Mouse (Mus musculus) midbrain, embryonic 13.5 days (tissue): ENCODE results near the gene Rps15. TPM values are rescaled to one million over a fixed set of nuclear protein-coding genes. Genes with fewer than 3 reads are reported as not detected.
"Not testable (repeated sequence)": the region's sequence is repeated elsewhere in the genome, so short reads cannot be mapped to it uniquely, and the experiment has no call there.

ENCODE experiments used
- ATAC-seq: fragments of 200-750 bp; cut with Nextera tagmentation; 2 replicates; pipeline ENCODE4 v1.8.0; 2017; ENCODE audit warnings: mild to moderate bottlenecking, moderate TSS enrichment, moderate library complexity
- H3K27ac ChIP-seq: fragments of 300-500 bp; sonication (generic); 2 replicates; pipeline ENCODE4 v1.5.1; 2015; ENCODE audit warnings: inconsistent platforms, mild to moderate bottlenecking, moderate library complexity
- H3K27me3 ChIP-seq: fragments of 300-500 bp; sonication (generic); 2 replicates; pipeline ENCODE4 v1.6.1; 2015; ENCODE audit warnings: mild to moderate bottlenecking, inconsistent platforms
- H3K36me3 ChIP-seq: fragments of 300-500 bp; sonication (generic); 2 replicates; pipeline ENCODE4 v1.6.1; 2015; ENCODE audit warnings: mild to moderate bottlenecking, inconsistent platforms
- H3K4me1 ChIP-seq: fragments of 300-500 bp; sonication (generic); replicated peaks from 2 replicates; pipeline ENCODE4 v1.6.1; 2015; ENCODE audit warnings: inconsistent platforms
- H3K4me2 ChIP-seq: fragments of 300-500 bp; sonication (generic); replicated peaks from 2 replicates; pipeline ENCODE4 v1.6.1; 2015; ENCODE audit warnings: moderate library complexity, mild to moderate bottlenecking, inconsistent platforms
- H3K4me3 ChIP-seq: fragments of 300-500 bp; sonication (generic); replicated peaks from 2 replicates; pipeline ENCODE4 v1.5.1; 2015; ENCODE audit warnings: mild to moderate bottlenecking, inconsistent platforms
- H3K9ac ChIP-seq: fragments of 300-500 bp; sonication (generic); replicated peaks from 2 replicates; pipeline ENCODE4 v1.6.1; 2015; ENCODE audit warnings: mild to moderate bottlenecking, inconsistent platforms
- H3K9me3 ChIP-seq: fragments of 300-500 bp; sonication (generic); 2 replicates; pipeline ENCODE4 v1.6.1; 2016; ENCODE audit warnings: mild to moderate bottlenecking, inconsistent platforms
- WGBS: fragments of 180-500 bp; shearing (Covaris S2); methylation state at CpG from one replicate; pipeline ENCODE4 v1.1.7; 2015; 5-methylcytosine and 5-hydroxymethylcytosine counted together
- polyA plus RNA-seq: library from polyadenylated mRNA; unstranded; fragments of >200 nt; fragmentation: Nextera tagmentation; extraction: Ambion mirVana; gene quantifications from 2 replicates; pipeline ENCODE4 v1.2.1, GENCODE M21; 2015

Gene Rps15
- polyA plus RNA-seq = 631 and 653 TPM in 2 replicates

GRCm38 (mm10) chr10:80292251-80293146, at the start of gene Rps15:
Rps15 (plus strand) TSS chr10:80292453.
- Histone ChIP-seq H3K9me3 (no peaks in the 10 kb centered on the region), H3K27ac (peak within 1 kb of the TSS; percentile 93), H3K4me1 (peaks cover 49% of the 10 kb centered on the region), H3K9ac (peak within 1 kb of the TSS; percentile 99), H3K36me3 (peaks cover 35% of the 10 kb centered on the region), H3K27me3 (no peaks in the 10 kb centered on the region), H3K4me3 (peak within 1 kb of the TSS; percentile 97), H3K4me2 (peak within 1 kb of the TSS; percentile 99)
- WGBS = under 1% methylated on average over 70 of the region's 72 CpGs
- peak; percentile 79 for ATAC-seq

- 0 out of 2 replicates have a peak, but pooled peaks cover 15% of the 10 kb centered on the region for H3K27me3 ChIP-seq
- peak overlapping the region; percentile 70 for H3K27ac ChIP-seq
- peaks cover 64% of the 10 kb centered on the region for H3K4me1 ChIP-seq
- no peaks in the 10 kb centered on the region for H3K9me3 ChIP-seq
- 73% methylated on average over 3 of the region's 3 CpGs for WGBS
- H3K36me3 ChIP-seq = peaks cover 71% of the 10 kb centered on the region
- no peak for ATAC-seq
- peak overlapping the region; percentile 49; the same call in 1 of the 2 replicates for H3K9ac ChIP-seq
- no peak overlapping the region; the same call in 1 of the 2 replicates for H3K4me3 ChIP-seq
- H3K4me2 ChIP-seq = peak overlapping the region; percentile 27
Observed at GRCm38 (mm10) chr10:80242607-80243006, 49.6 kb upstream of the Rps15 start.

- no peak overlapping the region for H3K4me3 ChIP-seq
- H3K27me3 ChIP-seq = 0 out of 2 replicates have a peak, but pooled peaks cover 12% of the 10 kb centered on the region
- peaks cover 55% of the 10 kb centered on the region for H3K4me1 ChIP-seq
- ATAC-seq = no peak
- H3K36me3 ChIP-seq = peaks cover 48% of the 10 kb centered on the region
- 26% methylated on average over 5 of the region's 5 CpGs for WGBS
- no peak overlapping the region for H3K4me2 ChIP-seq
- H3K27ac ChIP-seq = peak overlapping the region; percentile 67
- H3K9ac ChIP-seq = no peak overlapping the region
- H3K9me3 ChIP-seq = no peaks in the 10 kb centered on the region
Observed at GRCm38 (mm10) chr10:80244791-80245399, 47.4 kb upstream of the Rps15 start.

- Histone ChIP-seq H3K36me3 (peaks cover 41% of the 10 kb centered on the region), H3K4me3 (no peak overlapping the region), H3K27me3 (0 out of 2 replicates have a peak, but pooled peaks cover 11% of the 10 kb centered on the region), H3K27ac (peak overlapping the region; percentile 66), H3K4me2 (no peak overlapping the region), H3K4me1 (peaks cover 57% of the 10 kb centered on the region), H3K9me3 (no peaks in the 10 kb centered on the region), H3K9ac (0 out of 2 replicates have a peak overlapping the region, but pooled peaks have one; percentile 28)
- ATAC-seq = no peak
- WGBS = 0% methylated on average over 4 of the region's 4 CpGs
Observed at GRCm38 (mm10) chr10:80245600-80245999, 46.7 kb upstream of the Rps15 start.

GRCm38 (mm10) chr10:80247849-80248248, 44.4 kb upstream of the Rps15 start:
- no peaks in the 10 kb centered on the region for H3K9me3 ChIP-seq
- H3K4me1 ChIP-seq = peaks cover 43% of the 10 kb centered on the region
- ATAC-seq = no peak
- no peak overlapping the region for H3K9ac ChIP-seq
- WGBS = 36% methylated on average over 6 of the region's 6 CpGs
- 0 out of 2 replicates have a peak, but pooled peaks cover 7% of the 10 kb centered on the region for H3K27me3 ChIP-seq
- peaks cover 19% of the 10 kb centered on the region for H3K36me3 ChIP-seq
- H3K4me2 ChIP-seq = no peak overlapping the region; the same call in 1 of the 2 replicates
- no peak overlapping the region for H3K27ac ChIP-seq
- H3K4me3 ChIP-seq = no peak overlapping the region

- H3K4me2 ChIP-seq = peak overlapping the region; percentile 7; the same call in 1 of the 2 replicates
- 53% methylated on average over 3 of the region's 3 CpGs for WGBS
- H3K4me3 ChIP-seq = peak overlapping the region; percentile 61; the same call in 1 of the 2 replicates
- H3K36me3 ChIP-seq = peaks cover 16% of the 10 kb centered on the region
- not testable (repeated sequence) for H3K27me3 ChIP-seq, H3K27ac ChIP-seq, ATAC-seq, H3K9ac ChIP-seq, H3K9me3 ChIP-seq
- H3K4me1 ChIP-seq = peaks cover 41% of the 10 kb centered on the region
Observed at GRCm38 (mm10) chr10:80248437-80248836, 43.8 kb upstream of the Rps15 start.

GRCm38 (mm10) chr10:80248971-80249640, 43.1 kb upstream of the Rps15 start, which contains the start of gene Ndufs7:
Ndufs7 (plus strand) TSS chr10:80249121.
- Histone ChIP-seq H3K4me2 (peak within 1 kb of the TSS; percentile 88), H3K4me3 (peak within 1 kb of the TSS; percentile 61), H3K36me3 (peaks cover 16% of the 10 kb centered on the region), H3K9me3 (no peaks in the 10 kb centered on the region), H3K4me1 (peaks cover 41% of the 10 kb centered on the region), H3K9ac (peak within 1 kb of the TSS; percentile 81), H3K27me3 (0 out of 2 replicates have a peak, but pooled peaks cover 7% of the 10 kb centered on the region), H3K27ac (peak within 1 kb of the TSS; percentile 89)
- peak; percentile 87 for ATAC-seq
- under 1% methylated on average over 53 of the region's 53 CpGs for WGBS

GRCm38 (mm10) chr10:80250059-80250458, 42.2 kb upstream of the Rps15 start:
- peaks cover 19% of the 10 kb centered on the region for H3K36me3 ChIP-seq
- WGBS = 41% methylated on average over 2 of the region's 2 CpGs
- no peak for ATAC-seq
- H3K27ac ChIP-seq = peak overlapping the region; percentile 89; the same call in 1 of the 2 replicates
- peaks cover 35% of the 10 kb centered on the region for H3K4me1 ChIP-seq
- 0 out of 2 replicates have a peak, but pooled peaks cover 7% of the 10 kb centered on the region for H3K27me3 ChIP-seq
- H3K9ac ChIP-seq = peak overlapping the region; percentile 81
- H3K4me2 ChIP-seq = peak overlapping the region; percentile 88
- no peaks in the 10 kb centered on the region for H3K9me3 ChIP-seq
- peak overlapping the region; percentile 61 for H3K4me3 ChIP-seq

- Histone ChIP-seq H3K27me3 (0 out of 2 replicates have a peak, but pooled peaks cover 7% of the 10 kb centered on the region), H3K9me3 (no peaks in the 10 kb centered on the region), H3K4me3 (peak overlapping the region; percentile 61), H3K4me2 (peak overlapping the region; percentile 88), H3K4me1 (peaks cover 30% of the 10 kb centered on the region), H3K27ac (no peak overlapping the region), H3K36me3 (peaks cover 24% of the 10 kb centered on the region), H3K9ac (no peak overlapping the region)
- no peak for ATAC-seq
- 87% methylated on average over 4 of the region's 4 CpGs for WGBS
Observed at GRCm38 (mm10) chr10:80250573-80250972, 41.7 kb upstream of the Rps15 start.

- H3K9me3 ChIP-seq = no peaks in the 10 kb centered on the region
- H3K4me1 ChIP-seq = peaks cover 34% of the 10 kb centered on the region
- H3K27ac ChIP-seq = no peak overlapping the region
- no peak overlapping the region for H3K9ac ChIP-seq
- 0 out of 2 replicates have a peak, but pooled peaks cover 3% of the 10 kb centered on the region for H3K27me3 ChIP-seq
- no peak for ATAC-seq
- no peak overlapping the region for H3K4me3 ChIP-seq
- no peak overlapping the region for H3K4me2 ChIP-seq
- peaks cover 39% of the 10 kb centered on the region for H3K36me3 ChIP-seq
Observed at GRCm38 (mm10) chr10:80252011-80252410, 40.2 kb upstream of the Rps15 start.

- 91% methylated on average over 11 of the region's 11 CpGs for WGBS
- H3K27me3 ChIP-seq = no peaks in the 10 kb centered on the region
- H3K27ac ChIP-seq = no peak overlapping the region
- peaks cover 33% of the 10 kb centered on the region for H3K4me1 ChIP-seq
- no peak overlapping the region for H3K4me3 ChIP-seq
- no peak overlapping the region for H3K4me2 ChIP-seq
- no peak for ATAC-seq
- peaks cover 44% of the 10 kb centered on the region for H3K36me3 ChIP-seq
- no peaks in the 10 kb centered on the region for H3K9me3 ChIP-seq
- H3K9ac ChIP-seq = 0 out of 2 replicates have a peak overlapping the region, but pooled peaks have one; percentile 39
Observed at GRCm38 (mm10) chr10:80252493-80253274, 39.6 kb upstream of the Rps15 start.
